Mouse (Mus musculus) spleen, postnatal 10 days (tissue): ENCODE measurements around the gene Tmco3.

Source experiments
- DNase-seq, 2 experiments: peaks; one replicate each; pipeline ENCODE4 v3.0.0; 2021 to 2022; ENCODE audit warnings: low spot score in 2 of 2

Gene Tmco3

GRCm38 (mm10) chr8:13287692-13288623, at the start of gene Tmco3, which contains the start of gene Dcun1d2:
Gene Tmco3, plus strand, starts transcription at chr8:13288190.
Gene Dcun1d2, minus strand, starts transcription at chr8:13288131.
- peak; percentile 97 to 99 for DNase-seq

GRCm38 (mm10) chr8:13240055-13240454, 47.9 kb upstream of the Tmco3 start:
- DNase-seq: no peak

DNA sequence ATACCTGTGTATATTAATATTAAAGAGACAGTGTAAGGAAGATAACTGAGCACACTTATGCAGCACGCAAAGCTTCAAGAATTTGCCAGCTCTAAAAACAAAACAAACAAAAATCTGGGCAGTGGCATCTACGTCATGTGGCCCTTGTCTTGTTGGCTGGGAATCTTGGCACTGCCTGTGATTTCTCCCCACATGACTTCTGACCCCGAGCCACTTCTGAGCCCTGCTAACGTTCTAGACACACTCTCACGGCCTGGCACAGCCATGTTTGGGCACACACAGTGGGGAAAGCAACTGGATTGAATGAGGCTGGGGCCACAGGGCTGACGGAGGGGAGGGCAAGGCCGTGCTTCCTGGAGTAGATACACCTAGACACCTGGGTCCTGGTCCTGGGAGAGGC, 47.3 kb upstream of the Tmco3 start:
- DNase-seq: no peak

GRCm38 (mm10) chr8:13242985-13243870, 44.8 kb upstream of the Tmco3 start:
- DNase-seq: no peak

GRCm38 (mm10) chr8:13244343-13244880, 43.6 kb upstream of the Tmco3 start:
- no peak for DNase-seq

DNA sequence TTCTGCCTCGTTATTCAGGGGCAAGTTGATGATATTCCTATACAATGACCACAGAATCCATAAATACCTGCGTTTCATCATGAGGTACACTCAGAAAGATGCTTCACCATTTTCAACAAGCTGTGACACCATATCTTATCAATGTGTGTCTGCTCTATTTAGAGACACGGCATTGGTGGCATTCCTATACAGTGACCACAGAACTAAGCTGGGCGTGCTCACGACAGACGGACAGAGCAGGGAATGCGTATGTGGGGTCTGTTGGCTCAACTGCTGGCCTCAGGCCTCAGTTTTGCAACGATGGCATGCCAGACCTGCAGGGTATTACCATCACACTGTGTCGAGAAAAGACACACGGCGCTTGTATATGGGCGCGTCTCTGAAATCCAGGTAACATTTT, 35.2 kb upstream of the Tmco3 start:
- no peak for DNase-seq

GRCm38 (mm10) chr8:13253413-13253812, 34.6 kb upstream of the Tmco3 start:
- peak; percentile 27 to 28 for DNase-seq

DNA sequence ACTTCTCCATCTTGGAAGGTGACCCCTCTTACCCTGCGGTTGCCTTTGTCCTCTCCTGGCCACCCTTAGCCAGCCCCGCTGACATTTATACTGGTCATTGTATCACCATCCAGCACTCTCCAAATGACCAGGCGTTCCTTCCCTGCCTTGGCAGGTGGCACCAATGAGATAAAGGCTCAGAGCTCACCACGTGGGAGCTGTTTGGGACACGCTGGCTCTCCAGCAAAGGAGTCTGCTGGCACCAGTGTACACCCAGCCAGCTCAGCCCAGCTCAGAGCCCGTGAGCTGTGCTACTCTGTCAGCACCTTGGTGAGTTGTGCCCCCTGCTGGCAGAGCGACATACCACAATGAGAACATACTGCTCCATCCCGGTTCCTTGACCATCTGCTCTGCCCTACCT, 34.0 kb upstream of the Tmco3 start, which contains the start of gene Adprhl1:
Gene Adprhl1, minus strand, starts transcription at position 144 of the 400 bp plus-strand sequence.
- peak; percentile 64 to 87 for DNase-seq

- no peak for DNase-seq
These were observed 24.6 kb upstream of the Tmco3 start for GRCm38 (mm10) chr8:13263376-13263775.

DNA sequence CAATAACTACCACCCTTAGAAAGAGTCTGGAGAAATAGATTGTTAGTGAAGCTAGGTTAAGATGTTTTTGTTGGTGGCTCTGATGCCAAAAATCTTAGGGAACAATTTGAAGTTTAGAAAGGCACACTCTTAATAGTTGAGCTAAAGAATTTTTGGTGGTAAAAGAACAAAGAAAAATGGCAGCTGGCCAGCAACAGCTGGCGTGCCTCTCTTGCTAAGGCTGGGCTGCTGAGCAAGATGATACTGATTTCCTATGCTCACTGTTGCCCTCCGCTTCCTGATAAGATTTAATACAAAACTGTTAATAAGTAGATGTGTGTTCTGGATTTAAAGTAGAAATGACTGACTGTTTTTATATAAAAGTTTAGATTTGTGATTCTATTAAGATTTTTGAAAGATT, 20.4 kb upstream of the Tmco3 start:
- no peak for DNase-seq

DNA sequence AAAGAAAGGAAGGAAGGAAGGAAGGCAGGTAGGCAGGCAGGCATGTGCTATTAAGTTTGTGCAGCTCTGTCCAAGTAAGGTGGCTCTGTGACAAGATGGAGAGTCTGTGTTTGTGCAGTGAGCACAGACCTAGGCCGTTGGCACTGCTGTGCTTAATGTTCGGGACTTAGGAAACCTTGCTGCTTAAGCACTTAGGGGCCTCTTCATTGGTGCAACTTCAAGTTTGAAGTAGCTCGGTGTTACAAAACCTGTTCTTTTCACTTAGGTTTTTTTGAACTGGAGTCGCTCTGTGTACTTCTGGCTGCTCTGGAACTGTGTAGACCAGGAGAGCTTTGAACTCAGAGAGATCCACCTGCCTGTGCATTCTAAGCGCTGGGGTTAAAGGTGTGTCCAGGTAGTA, 15.2 kb upstream of the Tmco3 start:
- no peak for DNase-seq

DNA sequence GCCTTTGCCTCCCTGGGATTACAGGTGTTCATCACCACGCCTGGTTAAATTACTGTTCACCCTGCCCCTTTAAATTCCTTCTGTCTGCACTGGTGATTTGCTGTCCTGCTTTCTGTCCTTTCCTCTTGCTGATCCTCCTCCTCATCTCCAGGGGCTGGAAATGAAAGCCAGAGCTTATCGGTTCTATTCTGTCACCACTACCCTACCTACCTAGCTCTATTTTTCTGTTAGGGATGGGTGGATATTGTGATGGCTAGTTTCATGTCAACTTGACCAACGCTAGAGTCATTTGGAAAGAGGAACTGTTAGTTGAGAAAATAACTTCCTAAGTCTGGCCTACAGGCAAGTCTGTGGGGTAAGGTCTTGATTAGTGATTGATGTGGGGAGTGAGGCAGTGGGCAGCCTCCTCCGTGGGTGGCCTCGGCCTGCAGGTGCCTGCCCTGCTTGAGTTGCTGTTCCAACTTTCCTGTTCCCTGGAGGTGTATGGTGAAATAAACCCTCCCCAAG, 11.0 kb upstream of the Tmco3 start:
- DNase-seq: no peak

DNA sequence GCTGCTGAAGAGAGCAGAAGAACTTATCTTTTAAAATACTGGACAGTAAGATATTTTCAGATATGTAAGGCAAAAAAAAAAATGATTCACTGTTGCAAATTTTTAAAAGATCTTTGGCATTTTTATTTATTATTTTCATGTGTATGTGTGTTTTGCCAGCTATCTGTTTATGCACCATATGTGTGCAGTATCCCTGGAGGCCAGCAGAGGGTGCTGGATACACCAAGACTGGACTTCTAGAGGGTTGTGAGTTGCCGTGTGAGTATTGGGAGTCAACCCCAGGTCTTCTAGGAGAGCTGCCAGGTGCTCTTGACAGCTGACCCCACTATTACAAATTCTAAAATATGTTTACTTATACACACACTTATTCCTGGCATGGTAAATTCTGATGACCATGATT, 4.8 kb upstream of the Tmco3 start:
- no peak for DNase-seq

DNA sequence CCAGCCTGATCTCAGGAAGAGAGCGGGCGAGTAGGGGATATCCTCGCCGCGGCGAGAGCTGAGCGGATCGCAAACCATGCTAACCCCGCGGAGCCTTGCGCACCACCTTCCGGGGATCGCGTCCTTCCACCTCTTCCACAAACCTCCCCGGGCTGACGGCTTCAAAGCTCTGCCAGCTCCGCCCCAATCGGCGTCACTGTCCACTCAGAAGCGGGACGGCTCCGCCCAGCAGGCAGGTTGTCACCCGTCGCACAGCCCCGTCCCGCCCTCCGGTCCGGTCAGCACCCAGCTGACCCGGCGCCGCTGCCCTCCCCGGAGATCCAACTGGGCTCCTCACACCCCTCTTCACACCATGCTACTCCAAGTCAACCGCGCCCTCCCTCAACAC, 692 bp upstream of the Tmco3 start:
- DNase-seq: peak; percentile 86 to 91

- peak in 1 of 2 experiments; percentile 19 for DNase-seq
These were observed 656 bp downstream of the Tmco3 start for GRCm38 (mm10) chr8:13288646-13289045.

DNA sequence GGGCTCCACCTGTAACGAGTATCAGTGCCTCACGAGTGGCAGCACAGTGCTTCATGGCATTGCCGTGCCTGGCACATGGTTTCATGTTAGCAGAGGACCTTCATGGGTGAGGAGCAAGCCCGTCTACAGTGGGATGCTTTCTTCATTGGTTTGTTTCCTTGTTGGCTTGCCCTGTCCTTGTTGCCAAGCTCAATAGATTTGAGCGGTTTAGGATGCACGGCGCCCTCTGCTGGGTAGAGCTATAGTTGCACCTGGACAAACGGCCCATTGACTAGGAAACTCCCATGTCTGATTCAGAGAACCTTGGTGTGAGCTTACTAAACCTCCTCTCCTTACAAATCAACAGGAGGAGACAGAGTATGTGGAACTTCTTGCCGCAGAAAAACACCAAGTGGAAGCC, 4.4 kb downstream of the Tmco3 start:
- peak; percentile 71 to 84 for DNase-seq

- DNase-seq: no peak
These were observed 5.9 kb downstream of the Tmco3 start for GRCm38 (mm10) chr8:13293677-13294470.

DNA sequence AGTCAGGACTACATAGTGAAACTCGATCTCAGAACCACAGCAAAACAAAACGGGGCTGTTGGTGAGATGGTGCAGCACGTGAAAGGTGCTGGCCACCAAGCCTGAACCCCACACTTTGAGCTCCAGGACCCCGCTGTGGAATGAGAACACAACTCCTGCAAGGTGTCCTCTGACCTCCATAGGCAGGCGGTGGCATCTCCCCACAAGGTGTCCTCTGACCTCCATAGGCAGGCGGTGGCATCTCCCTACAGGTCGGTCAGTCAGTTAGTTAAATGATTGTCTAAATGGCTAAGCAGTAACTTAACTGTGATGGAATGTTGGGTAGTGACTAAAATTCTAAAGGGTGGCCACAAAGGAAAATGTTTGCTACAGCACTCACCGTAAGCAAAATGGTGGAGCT, 11.6 kb downstream of the Tmco3 start:
- DNase-seq: no peak

GRCm38 (mm10) chr8:13301036-13301435, 13.0 kb downstream of the Tmco3 start:
- no peak for DNase-seq

DNA sequence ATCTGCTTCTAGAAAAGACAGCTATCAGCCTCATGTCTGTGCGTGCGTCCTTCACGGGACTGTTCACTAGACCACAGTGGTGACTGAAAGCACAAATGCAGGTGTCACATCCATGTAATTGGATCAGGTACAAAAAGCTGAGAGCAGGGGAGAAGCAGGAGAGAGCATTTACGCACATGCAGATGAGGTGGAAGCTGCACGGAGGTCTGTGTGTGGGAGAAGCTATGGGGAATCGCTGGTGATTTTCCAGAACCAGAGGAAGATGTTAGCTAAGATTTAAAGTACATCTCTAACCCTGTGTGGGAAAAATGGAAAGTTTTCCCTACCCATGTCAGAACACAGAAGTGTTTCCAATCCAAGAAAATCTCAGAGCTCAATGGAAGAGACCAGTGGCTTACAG, 17.5 kb downstream of the Tmco3 start:
- no peak for DNase-seq

DNA sequence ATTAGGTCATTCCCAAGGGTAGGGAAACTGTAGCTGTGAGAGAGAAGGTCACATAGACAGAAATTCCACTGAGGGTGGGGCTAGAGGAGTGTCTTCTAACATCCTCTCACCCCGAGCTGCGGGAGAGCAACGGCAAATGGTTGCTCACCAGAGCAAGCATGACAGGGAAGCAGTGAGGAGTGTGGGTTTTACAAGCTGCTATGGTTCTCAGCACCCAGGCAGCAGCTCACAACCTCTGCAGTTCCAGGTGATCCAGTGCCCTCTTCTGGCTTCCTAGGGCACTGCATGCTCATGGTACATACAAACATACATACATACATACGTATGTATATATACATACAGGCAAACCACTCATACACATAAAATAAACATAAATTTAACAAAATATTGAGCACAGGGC, 17.9 kb downstream of the Tmco3 start:
- DNase-seq: no peak
